Mouse (Mus musculus) adrenal gland, postnatal 10 days (tissue): ENCODE data around the gene Klhl41. TPM values are rescaled to one million over a fixed set of nuclear protein-coding genes. Genes with fewer than 3 reads are reported as not detected.

ENCODE experiments used
- DNase-seq: peaks from one replicate; pipeline ENCODE4 v3.0.0; 2021; ENCODE audit warnings: mixed read lengths
- total RNA-seq, 2 experiments: library from RNA; stranded (reverse); gene quantifications; 2 replicates each; pipeline ENCODE4 v1.2.3; 2021

Gene Klhl41
- total RNA-seq, 2 experiments from 2014 or later, result 14.7 to 51.9 TPM

GRCm38 (mm10) chr2:69683036-69683805 is 13.3 kb downstream of the Klhl41 start:
- DNase-seq, result no peak

- DNase-seq, result no peak
These were observed 14.6 kb downstream of the Klhl41 start for GRCm38 (mm10) chr2:69684488-69684887.

GRCm38 (mm10) chr2:69690214-69690613 is 20.3 kb downstream of the Klhl41 start:
- no peak for DNase-seq

GRCm38 (mm10) chr2:69690843-69691242 is 20.9 kb downstream of the Klhl41 start:
- DNase-seq, result no peak

GRCm38 (mm10) chr2:69693501-69693900 is 23.6 kb downstream of the Klhl41 start:
- DNase-seq, result no peak

GRCm38 (mm10) chr2:69700446-69700845 is 30.5 kb downstream of the Klhl41 start:
- DNase-seq, result no peak

GRCm38 (mm10) chr2:69712171-69712570 is 42.3 kb downstream of the Klhl41 start:
- DNase-seq, result peak; percentile 21

GRCm38 (mm10) chr2:69712981-69713625 is 43.2 kb downstream of the Klhl41 start, which contains the start of gene Fastkd1:
Fastkd1 (minus strand) TSS chr2:69713516.
- peak; percentile 88 for DNase-seq

- DNase-seq, result no peak
These were observed 43.7 kb downstream of the Klhl41 start for GRCm38 (mm10) chr2:69713626-69714014.

- DNase-seq, result peak; percentile 10
These were observed 44.2 kb downstream of the Klhl41 start for GRCm38 (mm10) chr2:69714126-69714525.

- no peak for DNase-seq
These were observed 46.6 kb downstream of the Klhl41 start for GRCm38 (mm10) chr2:69716483-69716882.

GRCm38 (mm10) chr2:69719121-69719520 is 49.2 kb downstream of the Klhl41 start:
- peak; percentile 59 for DNase-seq

- no peak for DNase-seq
These were observed 52.3 kb downstream of the Klhl41 start, which contains the start of gene Ppig for GRCm38 (mm10) chr2:69722273-69722649. Ppig (plus strand) TSS chr2:69722545.

GRCm38 (mm10) chr2:69722650-69723518 is 53.0 kb downstream of the Klhl41 start:
- peak; percentile 95 for DNase-seq

GRCm38 (mm10) chr2:69723519-69723825 is 53.6 kb downstream of the Klhl41 start:
- no peak for DNase-seq

Other genes starting within 250 kb of the Klhl41 start
- 1 to 10 TPM in 1 of 2 experiments, under 1 TPM in 1; 0.75 to 1.1 TPM for gene Lrp2, start 84.1 kb upstream of the Klhl41 start, total RNA-seq
- gene Bbs5, start 22.9 kb upstream of the Klhl41 start, total RNA-seq, result 1 to 10 TPM; 7.4 to 7.7 TPM
- gene Fastkd1, start 43.4 kb downstream of the Klhl41 start, total RNA-seq, result 10 to 100 TPM; 29.5 to 38.9 TPM
- 10 to 100 TPM; 68.5 to 72.8 TPM for gene Ppig, start 52.4 kb downstream of the Klhl41 start, total RNA-seq
- gene Ccdc173, start 119.5 kb downstream of the Klhl41 start, total RNA-seq, result 1 to 10 TPM; 1.3 to 1.9 TPM
- 10 to 100 TPM; 15.8 to 18.1 TPM for gene Phospho2, start 119.5 kb downstream of the Klhl41 start, total RNA-seq
- gene Klhl23, start 151.8 kb downstream of the Klhl41 start, total RNA-seq, result 10 to 100 TPM; 10.1 to 15.3 TPM
- 100 to 1,000 TPM; 151 to 160 TPM for gene Ssb, start 191.4 kb downstream of the Klhl41 start, total RNA-seq
- gene Mettl5, start 215.5 kb downstream of the Klhl41 start, total RNA-seq, result 10 to 100 TPM; 22.6 to 28.9 TPM
- 10 to 100 TPM; 67.0 to 84.1 TPM for gene Ubr3, start 227.1 kb downstream of the Klhl41 start, total RNA-seq